Mouse (Mus musculus): ENCODE measurements around the gene L3hypdh. TPM values are rescaled to one million over a fixed set of nuclear protein-coding genes. Genes with fewer than 3 reads are reported as not detected.

The L3hypdh gene
- total RNA-seq, 2 experiments from 2014 or later, result 2.6 to 3.9 TPM

DNA sequence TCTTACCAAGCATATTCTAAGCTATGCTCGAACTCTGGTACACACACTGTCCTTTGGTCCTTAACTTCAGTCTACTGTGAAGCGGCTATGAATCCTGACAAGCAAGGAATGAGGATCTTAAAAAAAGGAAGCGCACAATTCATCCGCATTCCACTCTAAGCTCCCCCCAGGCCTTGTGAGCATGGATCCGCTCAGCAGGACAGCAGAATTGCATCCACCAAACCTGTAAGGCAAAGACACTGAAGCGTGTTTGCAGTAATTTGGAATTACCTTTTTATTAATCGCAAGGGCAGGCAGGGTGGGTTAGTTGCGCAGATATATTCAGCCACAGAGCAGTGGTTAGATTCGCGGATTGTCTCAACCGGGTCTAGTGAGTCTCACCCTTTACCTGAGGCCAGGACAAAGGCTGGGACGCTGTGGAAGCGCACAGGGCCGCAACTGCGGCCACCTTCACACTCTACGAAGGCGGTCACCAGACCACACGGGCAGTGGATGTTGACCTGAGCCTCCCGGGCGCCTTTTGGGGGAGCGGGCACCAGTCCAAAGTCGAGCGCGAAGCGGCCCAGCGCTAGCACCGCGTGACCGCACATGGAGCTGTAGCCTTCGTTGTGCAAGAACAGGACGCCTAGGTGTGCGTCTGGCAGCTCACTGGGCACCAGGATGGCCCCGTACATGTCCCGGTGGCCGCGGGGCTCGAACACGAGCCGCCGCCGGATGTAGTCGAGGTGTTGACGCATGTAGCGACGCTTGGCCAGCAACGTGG lies 797 bp downstream of the L3hypdh start:
- intact Hi-C loops (cut with DNase I), result loop anchor here (2.0 to 10.0 kb wide), 4 partner anchors 14 to 680 kb away; partner anchors contain the start of genes Dhrs7 and Gpr135
- H3K27ac ChIP-seq, result peak overlapping the region; percentile 70

DNA sequence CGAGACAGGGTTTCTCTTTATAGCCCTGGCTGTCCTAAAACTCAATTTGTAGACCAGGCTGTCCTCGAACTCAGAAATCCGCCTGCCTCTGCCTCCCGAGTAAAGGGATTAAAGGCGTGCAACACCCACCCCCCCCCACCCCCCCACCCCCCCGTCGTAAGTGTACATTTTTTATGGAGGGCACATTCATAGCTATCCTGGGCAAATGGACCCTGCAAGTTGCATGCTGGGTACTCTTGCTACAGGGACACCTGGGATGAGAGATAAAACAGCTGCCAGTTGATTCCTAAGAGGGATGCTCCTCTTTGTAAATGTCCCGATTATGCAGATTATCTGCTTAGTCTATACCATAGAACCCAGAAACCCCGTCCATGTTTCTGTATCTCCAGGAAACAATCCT lies 2.0 kb downstream of the L3hypdh start:
- intact Hi-C loops (cut with DNase I), result loop anchor here (10.0 kb wide), 2 partner anchors 582 to 682 kb away; partner anchors contain the start of gene Dhrs7
- H3K27ac ChIP-seq, result no peak overlapping the region
- H3K4me3 ChIP-seq, result no peak overlapping the region
- TF ChIP-seq CTCF (IDR thresholded peaks at IDR 0.05), result no peak
- no peak for DNase-seq (ENCODE audit: extremely low spot score in 1 of 2, low spot score in 2 of 2)

More for the DNA sequence above, 797 bp downstream of the L3hypdh start:
- H3K4me3 ChIP-seq, result peak overlapping the region; percentile 67
- TF ChIP-seq CTCF (IDR thresholded peaks at IDR 0.05), result no peak
- DNase-seq (ENCODE audit: extremely low spot score in 1 of 2, low spot score in 2 of 2), result peak in 1 of 2 experiments; percentile 13

DNA sequence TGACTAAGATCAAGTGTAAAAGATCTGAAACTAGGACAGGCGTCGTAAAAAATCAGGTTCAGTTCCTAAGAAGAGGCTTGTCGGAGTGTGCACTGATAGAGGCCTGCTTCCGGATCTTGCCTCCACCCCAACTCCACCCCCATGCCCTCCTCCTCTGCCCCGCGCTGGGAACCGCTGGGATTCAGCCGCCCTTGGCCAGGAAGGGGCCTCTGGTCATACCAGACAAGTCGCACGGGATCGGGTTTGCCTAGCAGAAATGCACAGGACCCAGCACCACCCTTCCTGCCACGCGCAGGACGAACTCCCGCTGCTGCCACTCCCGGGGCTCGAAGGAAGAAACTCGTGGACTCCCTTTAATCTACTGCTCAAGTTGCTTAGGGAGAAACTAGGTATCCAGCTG lies 2.9 kb downstream of the L3hypdh start:
- intact Hi-C loops (cut with DNase I), result loop anchor here (10.0 kb wide), 2 partner anchors 582 to 682 kb away; partner anchors contain the start of gene Dhrs7
- Histone ChIP-seq H3K27ac (no peak overlapping the region), H3K4me3 (no peak overlapping the region)
- no peak for TF ChIP-seq CTCF (IDR thresholded peaks at IDR 0.05)
- no peak for DNase-seq (ENCODE audit: extremely low spot score in 1 of 2, low spot score in 2 of 2)

DNA sequence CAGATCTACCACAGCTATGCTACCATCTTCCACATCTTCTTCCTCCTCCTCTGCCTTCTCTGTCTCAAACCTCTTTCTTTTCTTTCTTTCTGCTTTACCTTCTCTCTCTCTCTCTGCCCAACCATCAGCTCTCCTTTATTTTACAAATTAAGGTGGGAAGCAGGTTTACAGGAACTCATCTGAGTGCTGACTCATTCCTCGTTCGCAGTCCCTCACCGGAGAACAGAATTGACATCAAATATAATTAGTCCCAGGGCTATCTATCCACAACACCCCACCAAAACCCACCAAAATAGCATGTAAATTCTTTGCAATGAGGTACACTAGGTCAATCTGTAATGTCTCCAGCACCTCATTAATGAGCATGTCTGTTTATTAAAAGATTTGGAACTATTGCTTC lies 3.3 kb downstream of the L3hypdh start:
- Histone ChIP-seq H3K4me3 (no peak overlapping the region), H3K27ac (no peak overlapping the region)
- intact Hi-C loops (cut with DNase I), result loop anchor here (10.0 kb wide), 2 partner anchors 583 to 683 kb away; partner anchors contain the start of gene Dhrs7
- no peak for DNase-seq (ENCODE audit: extremely low spot score in 1 of 2, low spot score in 2 of 2)
- TF ChIP-seq CTCF (IDR thresholded peaks at IDR 0.05), result no peak

DNA sequence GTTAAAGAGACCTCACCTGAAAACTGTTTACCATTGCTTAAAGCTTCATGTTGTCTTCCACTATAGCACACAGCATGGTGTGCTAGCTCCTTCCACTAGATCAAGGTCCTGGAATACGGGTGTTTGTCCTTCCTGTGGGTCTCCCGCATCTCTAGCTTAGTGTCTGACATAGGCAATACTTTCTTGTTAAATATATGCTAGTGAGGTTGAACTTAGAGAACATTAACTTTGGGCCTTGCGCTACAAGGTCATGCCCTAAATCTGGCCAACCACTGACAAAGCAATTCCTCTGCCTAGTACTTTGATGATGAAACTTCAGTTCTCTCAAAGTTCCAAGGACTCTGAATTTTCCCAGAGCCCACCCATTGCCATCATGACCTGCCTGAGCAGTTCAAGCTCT lies 7.0 kb downstream of the L3hypdh start:
- DNase-seq (ENCODE audit: extremely low spot score in 1 of 2, low spot score in 2 of 2), result no peak
- TF ChIP-seq CTCF (IDR thresholded peaks at IDR 0.05), result no peak
- Histone ChIP-seq H3K4me3 (no peak overlapping the region), H3K27ac (no peak overlapping the region)
- intact Hi-C loops (cut with DNase I), result no loop called here

DNA sequence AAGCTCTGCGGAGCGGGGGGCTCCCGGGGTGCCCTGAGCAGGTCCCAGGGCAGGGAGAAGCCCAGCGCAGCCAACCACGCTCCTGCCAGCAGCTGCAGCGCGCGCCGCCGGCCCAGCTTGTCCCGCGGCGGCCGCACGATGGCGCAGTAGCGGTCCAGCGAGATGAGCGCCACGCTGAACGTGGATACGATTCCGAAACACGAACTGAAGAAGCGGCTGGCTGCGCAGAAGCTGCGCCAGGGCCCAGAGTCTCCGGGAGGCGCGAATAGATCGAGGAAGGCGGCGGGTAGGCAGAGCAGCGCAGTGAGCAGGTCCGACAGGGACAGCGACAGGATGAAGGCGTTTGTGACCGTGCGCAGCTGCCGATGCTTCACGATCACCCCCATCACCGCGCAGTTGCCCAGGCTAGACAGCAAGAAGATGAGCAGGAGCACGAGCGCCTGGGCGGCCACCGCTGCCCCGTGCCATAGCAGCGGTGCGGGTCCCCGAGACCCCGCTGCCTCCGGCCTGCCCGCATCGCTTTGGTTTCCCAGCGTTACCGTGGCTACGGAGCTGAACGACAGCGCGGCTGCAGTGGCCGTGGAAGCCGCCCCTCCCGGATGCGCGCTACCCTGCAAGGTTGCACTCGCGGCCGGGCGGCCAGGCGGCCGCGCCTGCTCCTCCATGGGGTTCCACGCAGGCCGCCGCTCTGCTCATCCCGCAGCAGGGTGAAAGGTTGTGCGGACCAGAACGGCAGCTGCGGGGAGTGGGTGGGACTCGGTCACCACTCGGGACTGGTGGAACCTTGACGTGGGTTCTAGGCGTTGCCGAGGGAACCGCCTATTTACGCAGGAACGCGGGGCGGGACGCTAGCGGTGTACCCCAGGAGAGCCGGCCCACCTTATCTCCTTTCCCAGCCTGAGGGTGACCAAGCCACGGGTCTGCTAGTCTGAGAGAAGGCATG lies 14.6 kb downstream of the L3hypdh start, which contains the start of gene Gpr135:
Gpr135 (minus strand) TSS at position 799 of the 943 bp plus-strand sequence.
- intact Hi-C loops (cut with DNase I), result loop anchor here (2.0 kb wide), 1 partner anchor 14 kb away; the partner anchor contains the start of genes Jkamp and L3hypdh
- H3K27ac ChIP-seq, result peak within 1 kb of the TSS; percentile 93
- DNase-seq (ENCODE audit: extremely low spot score in 1 of 2, low spot score in 2 of 2), result peak; percentile 89 to 93
- peak; percentile 85 for TF ChIP-seq CTCF (IDR thresholded peaks at IDR 0.05)
- peak within 1 kb of the TSS; percentile 80 for H3K4me3 ChIP-seq

DNA sequence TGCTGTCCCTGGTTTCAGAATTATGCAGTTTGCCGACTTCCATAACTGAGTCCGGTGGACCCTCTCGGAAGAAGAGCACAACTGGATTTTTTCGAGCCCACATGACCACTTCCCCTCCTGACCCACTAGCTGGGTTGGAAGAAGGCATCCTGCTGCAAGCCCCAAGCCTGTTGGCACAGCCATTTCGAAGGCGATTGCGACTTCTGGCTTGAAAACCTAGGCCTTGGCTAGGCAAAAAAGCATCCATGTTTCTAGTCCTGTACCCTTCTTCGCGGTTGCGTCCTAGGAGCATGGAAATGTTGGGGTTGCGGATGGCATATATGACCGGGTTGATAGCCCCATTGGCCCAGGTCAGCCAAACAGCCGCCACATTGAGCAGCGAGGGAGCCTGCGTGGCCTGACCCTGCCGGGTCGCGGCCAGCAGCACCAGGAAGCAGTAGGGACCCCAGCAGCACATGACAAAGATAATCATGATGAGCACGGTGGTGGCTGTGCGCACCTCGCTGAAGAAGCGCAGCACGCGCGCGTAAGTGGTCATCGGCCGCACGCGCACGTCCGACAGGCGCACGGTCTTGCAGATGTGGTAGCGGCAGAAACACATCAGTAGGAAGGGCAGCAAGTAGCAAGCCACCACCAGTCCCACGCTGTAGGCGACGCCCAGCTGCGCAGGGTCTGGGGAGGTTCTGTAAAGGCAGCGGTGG lies 15.5 kb downstream of the L3hypdh start:
- Histone ChIP-seq H3K4me3 (peak overlapping the region; percentile 80), H3K27ac (peak overlapping the region; percentile 93)
- TF ChIP-seq CTCF (IDR thresholded peaks at IDR 0.05), result no peak
- intact Hi-C loops (cut with DNase I), result loop anchor here (2.0 kb wide), 1 partner anchor 15 kb away; the partner anchor contains the start of genes Jkamp and L3hypdh
- DNase-seq (ENCODE audit: extremely low spot score in 1 of 2, low spot score in 2 of 2), result no peak

DNA sequence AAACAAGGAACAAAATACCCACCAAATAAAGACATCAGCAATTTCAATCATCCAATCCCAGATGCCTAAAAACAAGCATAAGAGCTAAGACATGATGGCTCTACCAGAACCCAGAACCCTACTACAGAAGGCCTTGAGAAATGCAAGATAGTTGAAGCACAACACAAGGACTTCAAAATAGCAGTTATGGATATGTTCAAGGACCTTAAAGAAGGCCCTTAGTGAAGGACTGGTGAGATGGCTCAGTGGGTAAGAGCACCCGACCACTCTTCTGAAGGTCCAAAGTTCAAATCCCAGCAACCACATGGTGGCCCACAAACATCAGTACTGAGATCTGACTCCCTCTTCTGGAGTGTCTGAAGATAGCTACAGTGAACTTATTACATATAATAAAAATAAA lies 27.5 kb downstream of the L3hypdh start:
- DNase-seq (ENCODE audit: extremely low spot score in 1 of 2, low spot score in 2 of 2), result no peak
- H3K4me3 ChIP-seq, result no peak overlapping the region
- H3K27ac ChIP-seq, result no peak overlapping the region
- intact Hi-C loops (cut with DNase I), result no loop called here
- TF ChIP-seq CTCF (IDR thresholded peaks at IDR 0.05), result no peak

DNA sequence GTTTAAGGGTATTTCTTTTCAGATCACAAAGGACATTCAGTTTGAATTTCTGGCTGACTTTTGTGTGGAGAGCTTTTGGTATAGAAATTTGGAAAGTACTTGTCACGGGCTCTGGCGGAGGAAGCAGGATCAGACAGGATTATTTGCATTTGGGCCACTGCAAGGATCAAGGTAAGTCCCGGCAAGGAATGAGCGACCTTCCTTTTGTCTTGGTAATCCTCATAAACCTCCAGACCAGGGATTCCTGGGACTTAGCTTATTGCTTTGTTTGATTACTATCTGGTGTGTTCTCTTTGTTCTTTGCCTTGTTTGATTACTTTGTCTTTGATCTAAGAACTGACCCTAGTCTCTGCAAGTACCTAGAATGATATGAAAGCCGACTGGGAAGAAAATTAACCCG lies 31.4 kb downstream of the L3hypdh start:
- Histone ChIP-seq H3K4me3 (no peak overlapping the region), H3K27ac (no peak overlapping the region)
- no peak for TF ChIP-seq CTCF (IDR thresholded peaks at IDR 0.05)
- DNase-seq (ENCODE audit: extremely low spot score in 1 of 2, low spot score in 2 of 2), result no peak
- intact Hi-C loops (cut with DNase I), result no loop called here

DNA sequence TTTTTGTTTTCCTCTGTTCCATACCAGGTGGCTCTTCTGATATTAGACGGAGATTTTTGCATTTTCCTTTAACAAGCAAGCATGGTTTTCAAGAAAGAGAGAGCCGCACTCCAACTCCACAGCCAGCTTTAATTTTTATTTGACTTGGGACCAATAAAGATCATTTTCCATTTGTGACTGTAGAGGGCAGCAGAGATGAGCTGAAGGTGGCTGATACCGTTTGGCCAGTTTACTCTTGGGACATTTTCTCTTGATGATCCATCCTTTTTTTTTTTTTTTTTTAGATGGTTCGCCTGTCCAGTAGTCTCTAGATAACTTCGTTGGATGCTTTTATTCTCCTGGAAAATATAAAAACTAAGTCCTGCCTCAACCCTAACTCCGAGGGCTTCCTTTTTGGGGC lies 31.9 kb downstream of the L3hypdh start:
- DNase-seq (ENCODE audit: extremely low spot score in 1 of 2, low spot score in 2 of 2), result no peak
- H3K27ac ChIP-seq, result no peak overlapping the region
- no peak overlapping the region for H3K4me3 ChIP-seq
- intact Hi-C loops (cut with DNase I), result no loop called here
- TF ChIP-seq CTCF (IDR thresholded peaks at IDR 0.05), result peak; percentile 69

DNA sequence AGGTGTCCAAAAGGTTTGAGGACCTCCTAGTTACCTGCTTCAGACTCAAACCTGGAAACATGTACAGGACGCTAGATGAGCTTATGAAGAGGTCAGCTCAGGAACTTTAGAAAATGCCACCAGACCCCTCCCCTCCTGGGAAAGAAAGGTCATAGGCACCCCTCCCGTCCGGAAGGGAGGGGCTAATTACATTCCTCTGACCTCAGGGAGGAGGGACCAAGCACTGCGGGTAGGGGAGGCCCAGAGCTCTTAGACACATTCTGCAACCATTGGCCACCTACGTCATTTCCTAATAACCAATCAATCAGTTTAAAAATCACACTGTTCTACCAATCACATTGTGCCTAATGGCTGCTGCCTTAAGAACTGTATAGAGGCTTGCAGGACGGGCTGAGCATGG lies 32.7 kb downstream of the L3hypdh start:
- intact Hi-C loops (cut with DNase I), result no loop called here
- Histone ChIP-seq H3K27ac (no peak overlapping the region), H3K4me3 (no peak overlapping the region)
- TF ChIP-seq CTCF (IDR thresholded peaks at IDR 0.05), result no peak
- no peak for DNase-seq (ENCODE audit: extremely low spot score in 1 of 2, low spot score in 2 of 2)
